Mouse (Mus musculus) kidney, postnatal 14 days (tissue): Measurements from ENCODE around the gene Celf2.

Experiments
- DNase-seq: peaks from one replicate; pipeline ENCODE4 v3.0.0; 2022; ENCODE audit warnings: mixed read lengths

The Celf2 gene

DNA sequence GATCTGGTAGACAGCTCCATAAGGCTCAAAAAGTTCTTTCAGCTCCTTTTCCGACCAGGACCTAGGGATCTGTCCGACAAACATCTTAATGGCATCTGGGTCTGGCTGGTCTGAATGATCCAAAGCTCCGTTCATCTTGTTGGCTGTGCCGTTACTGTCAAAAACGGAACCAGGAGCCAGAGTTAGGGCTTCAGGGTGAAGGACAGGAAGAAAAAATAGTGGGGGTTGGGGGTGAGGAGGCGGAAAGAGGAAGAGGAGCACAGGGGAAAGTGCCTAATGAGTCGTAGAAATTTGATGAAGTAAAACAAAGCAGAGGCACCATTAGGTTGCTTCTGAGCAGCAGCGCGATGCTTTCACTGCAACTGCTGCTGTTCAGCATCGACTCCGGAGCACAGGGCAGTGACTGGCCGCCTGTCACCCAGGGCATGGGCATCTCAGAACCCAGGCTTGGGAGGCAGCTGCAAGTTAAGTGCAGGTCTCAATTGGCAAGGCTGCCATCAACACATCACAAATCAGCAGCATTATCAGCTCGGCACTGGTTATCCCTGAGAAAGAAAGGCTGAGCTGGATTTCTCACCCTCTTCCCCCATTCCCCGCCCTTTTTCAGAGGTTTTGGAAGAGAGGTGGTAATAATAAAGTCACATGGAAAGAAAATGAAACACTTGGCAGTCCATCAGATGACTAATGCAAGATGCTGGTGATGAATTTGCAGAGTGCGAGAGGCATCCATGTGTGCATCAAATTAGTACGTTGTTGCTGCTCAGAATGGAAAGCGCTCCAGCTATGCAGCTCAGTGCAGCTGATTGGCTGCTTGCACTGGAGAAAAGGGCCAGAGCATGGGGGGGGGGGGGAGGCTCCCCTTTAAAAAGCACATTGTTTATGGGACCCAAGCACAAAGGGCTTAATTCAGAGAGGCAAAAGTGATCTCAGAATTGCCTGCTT lies 787.6 kb downstream of the Celf2 start:
- no peak for DNase-seq

DNA sequence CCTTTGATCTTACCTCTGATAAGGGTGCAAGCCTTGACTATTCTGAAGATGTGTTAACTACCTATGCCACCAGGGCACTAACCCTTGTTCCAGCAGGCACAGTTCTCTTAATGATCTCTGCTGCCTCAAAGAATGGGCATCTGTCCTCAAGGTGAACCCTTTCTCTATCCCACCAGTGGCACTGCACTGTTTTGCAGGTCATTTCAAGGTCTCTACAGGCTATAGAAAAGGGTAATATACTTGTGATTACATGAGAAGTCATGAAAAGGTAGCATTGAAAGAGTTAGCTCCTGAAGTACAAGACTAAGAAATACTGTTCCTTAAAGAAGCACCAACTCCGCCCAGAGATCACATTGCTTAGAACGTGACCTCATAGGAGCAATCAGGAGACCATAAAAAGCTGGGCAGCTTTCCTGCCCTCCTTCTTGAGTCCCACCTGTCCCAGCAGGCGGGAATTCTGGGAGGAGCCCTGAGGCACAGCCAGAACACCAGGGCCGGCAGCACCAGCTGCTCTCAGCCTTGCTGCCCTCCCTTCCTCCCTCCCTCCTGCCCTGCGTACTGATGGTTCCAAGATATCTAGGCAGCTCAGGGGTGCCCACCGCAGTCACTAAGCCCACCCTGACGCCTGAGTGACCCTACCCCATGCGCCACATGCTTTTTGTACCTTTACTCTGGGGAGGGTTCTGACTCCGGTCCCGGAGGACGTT lies 788.5 kb downstream of the Celf2 start:
- no peak for DNase-seq

DNA sequence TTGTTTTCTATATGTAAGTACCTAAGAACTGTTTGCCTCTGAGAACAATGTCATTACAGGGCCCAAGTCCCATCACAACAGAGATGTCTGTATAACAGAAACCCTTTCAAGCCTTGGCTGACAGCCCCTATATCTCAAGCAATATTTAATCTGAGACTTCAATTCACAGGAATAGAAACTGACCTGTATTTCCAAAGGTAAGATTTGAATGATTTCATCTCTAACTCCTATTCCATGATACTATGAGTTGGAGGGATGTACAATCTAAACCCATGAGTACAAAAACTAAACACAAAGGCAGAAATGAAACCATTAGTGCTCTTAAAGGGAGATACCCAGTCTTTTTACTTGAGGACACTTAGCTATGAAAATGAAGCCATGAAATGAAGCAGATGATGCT lies 790.5 kb downstream of the Celf2 start:
- no peak for DNase-seq

DNA sequence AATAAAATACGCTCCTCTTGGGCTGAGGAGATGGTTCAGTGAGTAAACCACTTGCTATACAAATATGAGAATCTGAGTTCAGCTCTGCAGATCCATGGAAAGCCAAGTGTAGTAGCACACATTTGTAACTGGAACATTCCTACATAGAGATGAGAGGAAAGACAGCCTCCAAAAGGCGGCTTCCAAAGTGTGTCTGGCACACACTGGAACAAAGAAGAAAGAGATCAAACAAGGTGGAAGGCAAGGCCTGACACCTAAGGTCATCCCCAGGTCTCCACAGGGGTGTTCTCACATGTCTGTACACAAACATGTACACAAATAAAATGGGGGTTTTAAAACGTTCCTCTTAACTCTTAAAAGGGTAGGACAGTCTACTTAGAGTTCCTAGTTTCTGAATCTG lies 791.4 kb downstream of the Celf2 start:
- DNase-seq: no peak

DNA sequence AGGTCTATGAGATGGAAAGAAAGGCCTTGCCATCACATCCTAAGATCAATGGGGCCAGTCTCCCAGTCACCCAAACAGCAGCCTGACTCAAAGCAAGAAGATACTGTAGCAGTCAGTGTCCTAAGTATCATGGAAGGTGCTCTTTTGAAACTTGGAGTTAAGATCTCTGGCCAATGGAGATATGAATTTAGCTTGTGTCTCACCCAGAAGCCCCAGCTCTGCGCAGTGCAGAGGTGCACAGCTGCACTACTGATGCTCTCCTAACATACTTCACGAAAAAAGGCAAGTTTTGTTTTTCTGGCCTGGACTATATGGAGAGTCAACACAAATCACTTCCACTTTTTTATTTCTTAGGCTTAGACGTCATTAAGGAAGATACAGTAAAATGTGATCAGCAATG lies 793.8 kb downstream of the Celf2 start:
- DNase-seq: no peak

DNA sequence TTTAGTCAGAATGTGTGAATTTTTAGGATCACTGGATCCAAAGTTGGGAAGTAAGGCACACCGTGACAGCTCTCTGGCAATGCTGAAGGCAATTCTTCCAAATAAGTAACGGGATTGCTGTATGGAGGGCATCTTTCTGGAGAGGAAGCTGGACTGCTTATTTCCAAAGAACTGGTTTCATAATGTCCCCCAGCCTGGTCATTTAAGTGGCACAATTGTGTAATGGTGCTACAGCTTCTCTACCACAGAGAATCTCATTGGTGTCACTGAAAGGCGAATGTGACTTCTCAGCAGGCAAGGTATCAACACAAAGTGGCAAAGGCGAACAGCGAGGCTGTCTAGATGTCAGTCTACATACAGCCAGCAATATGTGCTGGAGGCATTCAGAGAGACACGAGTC lies 795.8 kb downstream of the Celf2 start:
- no peak for DNase-seq

DNA sequence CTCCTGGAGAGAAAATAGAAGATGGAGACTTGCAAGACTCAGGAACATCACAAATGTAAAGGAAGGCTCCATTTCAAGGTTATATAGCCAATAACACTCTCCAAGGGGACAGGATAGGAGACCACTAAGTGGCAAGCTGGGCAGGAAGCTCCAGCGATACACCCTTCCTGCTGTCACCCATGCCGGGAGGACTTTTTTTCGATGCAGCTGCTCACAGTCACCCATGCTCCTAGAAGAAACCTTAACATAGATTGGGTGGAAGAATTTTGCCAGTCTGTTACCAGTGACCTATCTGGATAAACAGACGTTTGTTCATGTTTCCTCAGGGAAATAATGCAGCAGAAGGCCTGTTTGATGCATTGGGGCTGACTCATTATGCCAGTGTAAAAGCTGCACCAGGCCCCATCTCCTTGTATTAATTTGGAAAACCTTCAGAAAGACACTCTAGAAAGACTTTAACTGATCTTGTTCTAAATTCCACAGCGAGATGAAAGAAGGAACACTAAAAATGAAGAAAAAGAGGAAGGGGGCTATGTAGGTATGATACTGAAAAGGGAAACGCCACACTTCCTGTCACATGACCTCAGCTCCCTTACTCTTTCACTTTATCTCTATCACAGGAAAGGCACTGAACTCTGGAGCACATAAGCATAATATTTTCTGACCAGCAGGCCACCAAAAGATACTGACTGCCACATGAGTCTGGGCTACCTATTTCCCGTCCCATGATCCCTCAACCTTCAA lies 798.5 kb downstream of the Celf2 start:
- no peak for DNase-seq

DNA sequence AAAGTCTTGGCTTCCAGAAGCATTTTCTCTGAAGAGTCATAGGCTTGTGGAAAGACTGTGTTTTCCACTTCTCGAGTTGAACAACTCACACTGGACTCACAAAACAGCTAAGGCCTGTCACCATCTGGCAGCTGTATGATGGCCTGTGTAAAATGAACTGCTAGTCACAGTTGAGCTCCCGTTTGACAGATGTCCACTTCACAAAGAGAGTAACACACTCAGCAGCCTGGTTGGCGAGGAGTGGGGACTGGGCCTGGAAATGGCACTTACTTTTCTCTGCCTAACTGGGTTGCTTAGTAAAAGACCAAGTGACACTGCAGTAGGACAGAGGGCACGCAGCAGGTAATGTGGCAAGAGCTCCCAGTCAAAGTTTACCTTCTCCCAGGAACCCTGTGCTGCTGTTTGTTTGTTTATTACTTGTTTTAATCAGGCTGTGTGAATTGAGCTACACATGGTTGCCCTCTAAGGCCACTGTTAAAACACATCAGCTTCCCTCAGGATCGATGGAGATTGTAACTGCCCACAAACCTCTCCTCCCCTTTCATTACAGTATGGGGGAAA lies 801.3 kb downstream of the Celf2 start:
- DNase-seq: no peak

DNA sequence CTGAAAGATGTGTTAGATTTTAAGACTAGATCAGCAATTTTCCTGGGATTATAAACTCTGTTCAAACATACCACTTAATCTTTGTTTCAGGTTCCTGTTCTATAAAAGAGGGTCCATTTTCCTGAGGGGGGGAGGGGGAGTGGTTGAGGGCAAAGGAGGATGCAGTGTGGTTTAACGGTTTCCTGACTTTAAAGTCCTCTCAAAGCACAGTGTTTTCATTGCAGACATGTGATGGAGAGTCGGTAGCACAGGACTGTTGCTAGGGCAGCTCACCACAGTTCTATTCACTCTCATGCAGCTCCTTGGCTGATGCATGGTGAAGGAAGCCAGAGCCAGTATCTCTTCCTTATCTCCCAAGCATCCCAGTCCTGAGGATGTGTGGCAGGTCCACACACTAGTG lies 802.1 kb downstream of the Celf2 start:
- no peak for DNase-seq

DNA sequence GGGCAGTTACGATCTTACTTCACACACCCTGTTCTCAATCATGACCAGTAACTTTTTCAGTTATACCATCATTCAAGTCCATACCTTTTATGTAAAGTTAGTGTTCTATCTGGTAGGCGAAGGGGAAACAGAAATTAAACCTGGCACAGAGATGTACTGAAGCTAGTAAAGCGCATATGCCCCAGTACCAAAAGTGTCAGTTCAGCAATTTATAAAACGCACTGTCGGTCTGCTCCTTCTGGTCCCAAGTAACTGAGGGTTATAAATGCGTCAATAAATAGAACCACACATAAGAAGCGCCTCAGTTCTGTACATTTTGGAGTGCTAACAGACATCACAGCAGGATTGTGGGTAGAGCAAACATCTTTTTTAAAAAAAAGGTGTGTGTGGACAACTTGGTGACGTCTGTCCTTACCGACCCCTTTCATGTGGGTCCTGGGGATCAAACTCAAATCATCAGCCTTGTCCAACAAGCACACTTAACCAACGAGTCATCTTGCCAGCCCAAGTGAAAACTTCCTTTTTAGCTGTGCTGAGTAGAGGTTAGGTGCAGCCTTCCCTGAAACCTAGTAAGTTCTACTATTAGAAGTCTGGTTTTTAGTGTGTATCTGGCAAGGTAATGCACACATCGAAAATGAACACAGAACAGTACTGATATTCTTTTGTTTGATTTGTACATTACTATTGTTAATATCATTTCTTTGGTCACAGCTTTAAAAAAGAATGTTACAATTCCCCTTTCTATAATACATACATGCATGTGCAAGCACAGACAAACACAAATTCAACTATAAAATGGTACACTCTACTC lies 803.2 kb downstream of the Celf2 start:
- no peak for DNase-seq

DNA sequence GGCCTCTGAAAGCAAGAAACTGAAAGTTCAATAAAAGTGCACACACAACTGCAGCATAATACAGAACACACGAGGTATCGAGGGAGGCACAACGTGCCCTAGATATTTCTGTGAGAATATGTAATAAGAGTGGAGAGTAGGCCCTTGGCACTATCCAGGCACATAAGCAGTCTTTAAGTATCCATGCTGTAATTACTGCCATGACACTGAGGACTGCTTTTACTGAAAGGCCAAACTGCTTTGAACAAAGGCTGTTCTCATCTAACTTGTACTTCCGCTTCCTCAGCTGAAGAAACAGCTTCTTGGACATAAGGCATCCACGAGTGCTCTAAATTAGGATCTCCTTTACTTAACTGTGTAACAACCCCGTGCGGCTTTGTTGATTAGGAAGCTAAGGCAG lies 803.9 kb downstream of the Celf2 start:
- DNase-seq: no peak

DNA sequence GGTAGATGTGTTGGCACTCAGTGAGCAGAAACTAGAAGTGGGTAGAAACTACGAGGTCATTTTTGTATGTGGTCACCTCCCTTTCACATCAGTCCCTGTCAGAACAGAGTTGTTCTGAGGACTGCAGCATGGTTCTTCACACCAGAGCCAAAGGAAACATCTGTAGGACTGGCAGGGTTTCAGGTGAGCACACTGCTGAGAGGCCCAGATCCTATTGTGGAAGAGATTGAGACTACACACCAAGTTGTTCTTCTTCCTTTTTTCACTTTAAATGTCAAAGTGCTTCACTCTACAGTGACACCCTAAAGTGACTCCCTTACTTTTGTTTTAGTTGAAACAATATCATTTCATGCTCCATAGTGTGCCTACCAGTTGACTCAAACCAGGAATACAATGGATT lies 804.6 kb downstream of the Celf2 start:
- DNase-seq: no peak

DNA sequence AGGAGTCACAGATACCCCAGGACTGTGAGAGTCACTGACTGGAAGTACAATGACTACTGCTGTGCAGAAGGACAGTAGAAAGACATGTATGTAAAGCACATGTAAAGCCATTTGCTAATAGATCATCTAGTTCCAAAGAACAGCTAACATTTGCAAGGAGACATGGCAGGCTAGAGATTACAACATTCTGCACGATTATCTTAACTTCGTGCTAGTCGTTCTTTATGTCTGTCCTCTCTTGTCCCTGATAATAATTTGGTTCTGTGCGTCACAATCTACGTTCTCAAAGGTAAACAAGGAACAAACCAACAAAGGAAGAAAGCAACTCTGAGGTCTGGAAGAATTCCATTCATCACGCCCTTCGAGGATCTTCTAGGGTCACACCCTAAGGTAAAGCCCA lies 805.0 kb downstream of the Celf2 start:
- DNase-seq: no peak

DNA sequence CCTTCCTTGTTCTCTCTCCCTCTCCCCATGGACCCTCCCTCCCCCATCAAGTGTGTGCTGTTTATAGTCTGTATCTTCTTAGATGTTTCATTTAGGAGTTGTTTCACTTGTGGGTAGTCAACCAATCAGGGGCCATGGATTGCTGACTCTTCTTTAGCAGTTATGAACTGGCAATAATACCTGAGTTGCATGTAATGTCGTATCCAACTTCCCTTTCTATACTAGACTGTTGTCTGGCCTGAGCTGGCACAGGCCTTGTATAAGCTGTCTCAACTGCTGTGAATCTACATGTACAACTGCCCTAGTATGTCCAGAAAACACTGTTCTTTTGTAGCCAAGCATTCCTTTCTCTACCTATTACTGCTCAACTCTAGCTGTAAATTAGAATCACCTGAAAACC lies 813.0 kb downstream of the Celf2 start:
- no peak for DNase-seq

DNA sequence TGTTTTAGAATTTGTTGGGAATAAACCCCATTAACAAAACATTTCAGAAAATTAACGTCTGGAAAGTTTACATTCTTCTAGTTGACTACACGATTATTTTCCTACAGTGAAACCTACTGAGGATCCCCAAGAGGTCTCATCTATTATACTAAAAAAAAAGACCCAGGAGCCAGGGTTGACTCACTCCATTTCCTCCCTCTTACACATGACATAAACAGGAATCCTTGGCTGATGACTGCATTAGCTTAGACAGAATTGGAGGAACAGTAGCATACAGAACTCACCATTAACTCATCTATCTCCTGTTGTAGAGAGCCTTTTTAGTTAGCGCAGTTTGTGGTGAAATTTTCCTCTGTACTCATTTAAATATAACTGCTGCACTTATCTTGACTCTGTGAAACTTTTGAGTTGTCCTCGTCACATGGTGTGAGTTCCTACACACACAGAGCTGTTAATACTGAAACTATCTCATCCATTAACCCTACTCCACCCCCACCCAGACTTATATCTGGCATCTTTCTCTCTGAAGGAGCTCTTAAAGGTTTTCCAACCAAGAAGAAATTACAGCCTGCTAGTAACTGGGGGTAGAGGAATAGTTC lies 813.9 kb downstream of the Celf2 start:
- no peak for DNase-seq

DNA sequence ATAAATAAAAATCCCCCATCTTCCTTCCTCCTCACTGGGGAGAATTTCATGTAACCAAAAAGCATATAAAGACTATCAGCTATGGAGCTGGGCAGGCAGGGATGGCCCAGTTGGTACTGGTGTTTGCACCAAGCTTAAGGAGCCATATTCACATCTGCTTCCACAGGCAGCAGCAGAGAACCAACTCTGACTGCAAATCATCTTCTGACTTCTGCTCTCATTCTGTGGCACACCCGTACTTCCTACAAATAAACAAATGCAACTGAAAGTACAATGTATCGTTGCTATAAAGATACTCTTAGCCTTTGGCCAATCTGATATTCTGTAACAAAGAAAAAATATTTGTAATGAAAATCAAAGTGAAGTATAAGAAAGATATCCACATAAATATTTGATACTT lies 819.7 kb downstream of the Celf2 start:
- no peak for DNase-seq

DNA sequence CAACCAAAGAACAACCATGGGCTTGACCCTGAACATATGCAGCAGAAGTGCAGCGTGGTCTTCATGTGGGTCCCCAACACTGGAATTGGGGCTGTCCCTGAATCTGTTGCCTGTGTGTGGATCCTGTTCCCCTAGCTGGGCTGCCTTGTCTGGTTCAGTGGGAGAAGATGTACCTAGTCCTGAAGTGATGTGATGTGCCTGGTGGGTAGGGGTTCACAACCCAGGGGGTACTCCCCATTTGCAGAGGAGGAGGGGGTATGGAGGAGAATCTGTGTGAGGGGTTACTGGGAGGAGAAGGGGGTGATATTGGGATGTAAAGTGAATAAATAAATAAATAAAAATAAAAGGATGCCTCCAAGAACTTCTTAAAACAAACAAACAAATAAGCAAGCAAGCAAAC lies 831.1 kb downstream of the Celf2 start:
- no peak for DNase-seq

DNA sequence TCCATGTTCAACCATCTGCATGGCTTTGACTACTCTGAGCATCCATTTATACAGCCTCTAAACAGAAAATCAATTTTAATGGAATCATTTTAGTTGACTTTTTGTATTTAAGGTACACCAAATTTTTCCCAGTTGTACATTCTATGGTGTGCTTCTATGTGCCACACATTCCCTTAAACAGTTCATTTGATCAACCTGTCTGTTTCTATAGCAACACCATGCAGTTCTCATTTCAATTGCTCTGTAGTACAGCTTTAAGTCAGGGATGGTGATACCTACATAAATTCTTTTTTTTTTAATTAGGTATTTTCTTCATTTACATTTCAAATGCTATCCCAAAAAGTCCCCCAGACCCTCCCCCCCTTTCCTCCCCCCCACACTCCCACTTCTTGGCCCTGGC lies 831.9 kb downstream of the Celf2 start:
- DNase-seq: no peak

DNA sequence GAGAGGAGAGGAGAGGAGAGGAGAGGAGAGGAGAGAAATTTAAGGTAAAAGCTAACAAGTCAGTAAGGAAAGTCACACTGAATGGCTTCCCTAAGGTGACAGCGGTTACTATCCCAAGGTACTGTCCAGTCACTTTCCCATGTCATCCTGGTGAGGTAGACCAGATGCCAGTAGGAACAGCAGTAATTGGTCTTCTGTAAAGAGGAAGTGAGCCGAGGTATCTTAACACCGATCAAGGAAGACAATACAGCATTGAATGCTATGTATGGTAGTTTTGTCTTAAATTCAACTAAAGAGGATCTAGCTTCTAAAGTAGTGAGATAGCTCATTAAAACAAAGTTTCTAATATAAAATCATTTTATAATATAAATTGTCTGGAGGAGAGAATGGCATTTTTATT lies 835.0 kb downstream of the Celf2 start:
- no peak for DNase-seq

DNA sequence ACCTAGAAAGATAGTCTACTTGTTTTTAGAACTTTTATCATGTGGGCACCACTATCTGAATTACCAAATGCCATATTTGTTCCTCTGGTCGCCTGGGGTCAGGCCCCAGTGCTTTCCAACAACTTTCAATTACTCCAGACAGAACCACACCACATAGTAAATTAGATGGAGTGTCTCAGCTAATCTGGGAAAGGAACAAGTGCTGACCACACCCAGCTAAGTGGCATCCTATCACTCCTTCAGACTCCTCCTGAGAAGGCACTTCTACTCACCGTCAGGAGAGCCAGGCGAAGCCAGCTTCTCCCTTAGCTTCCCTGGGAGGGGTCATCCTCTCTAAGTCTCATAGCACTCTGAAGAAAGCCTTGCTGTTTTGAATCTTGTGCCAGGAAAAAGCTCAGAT lies 835.9 kb downstream of the Celf2 start:
- no peak for DNase-seq

DNA sequence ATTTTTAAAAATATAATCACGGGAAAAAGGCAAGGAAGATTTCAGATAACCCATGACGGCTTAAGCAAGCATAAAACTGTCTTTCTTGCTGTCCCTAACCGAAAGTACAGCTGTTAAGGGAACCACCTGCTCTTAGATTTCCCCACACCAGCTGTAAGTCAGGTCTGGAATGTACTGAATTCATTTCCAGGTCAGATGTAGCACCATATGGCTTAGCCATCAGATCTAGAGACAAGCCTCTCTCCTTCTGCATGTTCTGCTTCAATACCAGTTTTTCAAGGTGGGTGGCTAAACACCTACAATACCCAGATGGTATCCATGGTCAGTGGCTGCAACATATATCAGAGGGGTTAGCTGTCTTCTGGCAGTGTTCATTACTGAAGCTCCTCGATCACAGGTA lies 841.8 kb downstream of the Celf2 start:
- no peak for DNase-seq

DNA sequence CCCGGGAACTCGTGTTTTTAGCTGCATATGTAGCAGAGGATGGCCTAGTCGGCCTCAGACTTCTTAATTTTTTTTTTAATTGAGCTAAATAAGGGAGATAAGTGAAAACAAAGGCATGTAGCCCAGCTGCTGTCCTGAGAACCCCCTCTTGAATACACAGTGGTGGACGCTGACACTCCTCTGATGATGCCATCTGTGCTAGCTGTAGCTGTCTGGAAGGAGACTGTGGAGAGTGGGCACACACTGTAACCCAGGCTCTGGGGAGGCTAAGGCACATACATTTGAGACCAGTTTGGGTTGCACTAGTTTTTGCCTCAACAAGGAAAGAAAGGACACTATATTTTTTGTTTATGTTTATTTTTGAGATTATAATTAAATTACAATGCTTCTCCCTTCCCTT lies 849.5 kb downstream of the Celf2 start:
- DNase-seq: no peak
